Mouse (Mus musculus) adrenal gland, postnatal 10 days (tissue): ENCODE results near the gene Zfp433. TPM values are rescaled to one million over a fixed set of nuclear protein-coding genes. Genes with fewer than 3 reads are reported as not detected.
"Not testable (repeated sequence)": the region's sequence is repeated elsewhere in the genome, so short reads cannot be mapped to it uniquely, and the experiment has no call there.

Experiments used
- DNase-seq: peaks from one replicate; pipeline ENCODE4 v3.0.0; 2021; ENCODE audit warnings: mixed read lengths
- long read RNA-seq, 2 experiments: library from polyadenylated mRNA; stranded (forward); transcript quantifications; one replicate each; pipeline ENCODE4 v2.0.0; 2021
- total RNA-seq, 2 experiments: library from RNA; stranded (reverse); gene quantifications; 2 replicates each; pipeline ENCODE4 v1.2.3; 2021

Gene Zfp433
- total RNA-seq = 1 to 10 TPM; 5.6 to 8.6 TPM
- long read RNA-seq, experiment 1, partial matches to known transcripts = 0 of 5 reads
- long read RNA-seq, experiment 1, other reads (novel, unspliced or antisense) = 0 of 5 reads
- long read RNA-seq, experiment 2, partial matches to known transcripts = 0 of 1 reads
- long read RNA-seq, experiment 2, other reads (novel, unspliced or antisense) = 0 of 1 reads

DNA sequence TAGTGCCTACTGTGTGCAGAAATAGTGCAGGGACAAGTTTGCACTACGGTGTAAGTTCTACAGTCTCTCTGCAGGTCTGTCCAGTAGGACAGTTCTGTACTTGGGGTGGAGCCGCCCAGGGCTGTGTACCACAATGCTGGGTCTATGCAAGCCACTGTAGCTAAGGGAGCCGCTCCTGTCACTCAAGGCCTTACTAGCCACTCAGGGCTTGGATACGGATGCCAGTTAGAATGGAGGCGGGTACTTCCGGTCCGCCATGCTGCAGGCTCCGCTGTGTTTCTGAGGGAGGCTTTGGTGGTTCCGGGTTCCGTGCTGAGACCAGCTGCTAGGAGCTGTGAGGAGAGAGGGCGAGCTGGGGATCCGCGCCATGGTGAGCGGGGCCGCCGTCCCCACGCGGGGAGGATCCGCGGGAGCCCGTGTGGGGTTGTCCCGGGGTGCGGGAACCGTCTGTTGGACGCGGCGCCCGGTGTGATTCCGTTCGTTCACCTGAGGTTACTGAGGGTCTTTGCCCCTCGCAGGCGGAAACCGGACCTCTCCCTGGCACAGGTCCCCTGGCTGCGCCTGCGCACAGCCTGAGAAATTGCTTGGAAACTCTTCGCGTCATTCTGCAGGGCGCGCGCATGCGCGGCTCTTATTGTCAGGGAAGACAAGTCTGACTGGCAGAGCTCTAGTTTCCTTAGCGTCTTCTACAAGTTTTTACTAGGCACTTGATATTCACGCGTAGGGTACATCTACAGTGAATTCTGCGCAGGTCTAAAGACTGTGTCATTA is at the start of gene Zfp433:
TSS of gene Zfp433 (plus strand) at position 295 of the 771 bp plus-strand sequence.
- DNase-seq = not testable (repeated sequence)

DNA sequence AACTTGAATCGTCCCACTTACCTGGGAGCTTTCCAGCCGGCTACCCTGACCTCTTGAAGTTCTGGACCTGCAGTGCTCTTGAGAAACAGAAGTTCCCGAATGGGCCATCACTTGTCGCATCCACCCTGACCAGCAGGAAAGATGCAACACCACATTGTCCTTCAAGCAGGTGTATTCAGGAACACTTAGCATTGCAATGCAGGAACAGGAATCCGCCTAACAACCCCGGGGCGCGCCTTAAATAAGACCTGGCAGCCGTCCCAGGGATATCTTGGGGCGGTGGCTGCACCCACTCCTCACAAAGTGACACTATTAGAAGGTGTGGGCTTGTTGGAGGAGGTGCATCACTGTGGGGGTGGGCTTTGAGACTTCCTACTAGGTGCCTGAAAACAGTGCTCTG is 49.4 kb upstream of the Zfp433 start:
- peak; percentile 0 for DNase-seq

DNA sequence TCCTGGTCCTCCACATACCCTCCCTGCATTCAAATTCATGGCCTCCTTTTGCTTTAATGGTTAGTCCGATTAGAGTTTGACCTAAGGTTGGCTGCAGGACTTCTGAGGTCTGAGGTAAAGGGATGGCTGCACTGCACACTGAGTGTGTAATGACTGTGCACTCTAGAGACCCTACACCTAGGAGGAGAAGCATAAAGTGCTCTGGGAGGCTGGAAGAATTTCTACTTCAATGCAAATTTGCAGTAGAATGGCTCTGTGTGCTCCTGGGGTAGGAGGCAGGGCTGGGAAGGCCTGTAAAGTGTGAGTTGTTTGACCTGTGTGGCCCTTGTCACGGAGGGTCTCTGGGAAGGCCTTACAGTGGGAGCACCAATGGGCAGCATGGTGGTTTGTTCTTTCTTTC is 48.5 kb upstream of the Zfp433 start:
- DNase-seq = no peak

DNA sequence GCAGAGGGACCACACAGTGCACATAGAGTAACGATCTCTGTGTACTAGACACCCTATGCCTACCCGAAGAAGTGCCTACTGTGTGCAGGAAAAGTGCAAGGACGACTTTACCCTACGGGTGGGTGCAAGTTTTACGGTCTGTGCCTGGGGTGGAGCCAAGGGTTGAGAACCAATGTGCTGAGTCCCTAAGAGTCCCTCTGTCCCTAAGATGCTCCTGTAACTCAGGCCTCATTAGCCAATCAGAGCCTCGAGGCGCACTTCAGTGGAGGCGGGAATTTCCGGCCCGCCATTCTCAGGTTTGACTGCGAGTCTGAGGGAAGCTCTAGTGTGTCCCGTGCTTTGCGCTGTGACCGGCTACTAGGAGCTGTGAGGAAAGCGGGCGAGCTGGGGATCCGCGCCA is 17.5 kb upstream of the Zfp433 start:
- not testable (repeated sequence) for DNase-seq

DNA sequence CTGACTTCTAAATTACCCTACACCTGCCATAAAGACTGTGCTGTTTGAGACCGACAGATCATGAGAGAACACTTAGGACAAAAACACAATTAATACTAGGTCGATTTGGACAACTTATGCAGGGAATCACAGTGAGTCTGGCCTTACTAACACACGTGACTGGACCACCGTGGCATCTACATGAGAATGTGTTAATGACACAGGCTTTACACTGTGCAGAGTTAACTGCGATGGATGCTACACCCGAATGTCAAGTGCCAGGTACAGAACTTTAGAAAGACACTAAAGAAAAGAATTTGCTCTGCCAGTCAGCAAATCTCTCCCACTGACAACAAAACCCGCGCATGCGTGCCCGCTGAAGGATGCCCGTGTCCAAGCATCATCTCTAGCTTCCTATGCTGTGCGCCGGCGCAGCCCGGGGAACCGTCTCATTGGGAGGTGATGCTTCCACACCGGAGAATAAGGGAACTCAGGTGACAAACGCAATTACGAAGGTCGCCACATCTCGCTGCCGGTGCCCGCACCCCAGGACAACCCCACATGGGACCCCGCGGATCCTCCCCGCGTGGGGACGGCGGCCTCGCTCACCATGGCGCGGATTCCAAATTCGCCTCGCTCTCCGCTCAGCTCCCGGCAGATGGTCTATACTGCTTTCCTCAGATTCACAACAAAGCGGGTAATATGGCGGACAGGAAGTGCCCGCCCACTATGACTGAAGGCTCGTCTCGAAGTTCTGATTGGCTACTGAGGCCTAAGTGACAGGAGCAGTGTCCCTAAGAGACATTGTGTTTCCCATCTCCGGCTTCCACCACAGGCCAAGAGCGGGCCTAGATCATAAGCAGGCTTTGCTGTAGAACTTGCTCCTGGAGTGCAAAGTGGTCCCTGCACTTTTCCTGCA is 66.1 kb downstream of the Zfp433 start, which contains the start of gene Gm3055:
TSS of gene Gm3055 (minus strand) at position 656 of the 898 bp plus-strand sequence.
- DNase-seq = not testable (repeated sequence)

DNA sequence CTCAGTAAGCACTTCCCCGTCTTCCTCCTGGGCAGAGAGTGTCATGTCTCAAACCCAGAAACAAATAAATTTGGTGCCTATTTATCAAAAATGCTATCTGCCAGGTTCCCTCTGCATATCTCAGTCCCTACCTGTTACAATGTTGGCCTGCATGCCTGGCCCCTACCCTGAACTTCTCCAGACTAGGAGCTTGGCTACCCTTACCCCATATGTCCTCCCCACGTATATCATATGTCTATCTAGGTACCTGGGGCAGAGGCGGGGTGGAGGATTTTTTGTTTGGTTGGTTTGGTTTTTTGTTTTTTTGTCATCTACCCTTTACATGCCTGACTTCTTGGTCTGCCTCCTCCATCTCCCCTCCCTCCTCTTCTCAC is 66.8 kb downstream of the Zfp433 start:
- not testable (repeated sequence) for DNase-seq

Other genes starting within 250 kb of the Zfp433 start
- gene Nfic, start 249.2 kb upstream of the Zfp433 start, total RNA-seq = 100 to 1,000 TPM in 1 of 2 experiments, 10 to 100 TPM in 1; 99.9 to 129 TPM
- 1 to 10 TPM in 1 of 2 experiments, under 1 TPM in 1; 0.84 to 2.2 TPM for gene Celf5, start 222.1 kb upstream of the Zfp433 start, total RNA-seq
- gene Ncln, start 208.4 kb upstream of the Zfp433 start, total RNA-seq = 10 to 100 TPM; 90.9 to 93.8 TPM
- 1 to 10 TPM; 2.9 TPM for gene S1pr4, start 204.7 kb upstream of the Zfp433 start, total RNA-seq
- 1 to 10 TPM in 1 of 2 experiments, under 1 TPM in 1; 0.66 to 1.1 TPM for gene Gna15, start 180.6 kb upstream of the Zfp433 start, total RNA-seq
- gene Gna11, start 159.6 kb upstream of the Zfp433 start, total RNA-seq = 10 to 100 TPM; 63.8 to 72.7 TPM
- 100 to 1,000 TPM; 541 to 611 TPM for gene Aes, start 145.3 kb upstream of the Zfp433 start, total RNA-seq
- 10 to 100 TPM; 10.9 to 18.1 TPM for gene Tle2, start 130.3 kb upstream of the Zfp433 start, total RNA-seq
- 10 to 100 TPM in 1 of 2 experiments, 1 to 10 TPM in 1; 8.7 to 10.8 TPM for gene Tle6, start 103.8 kb upstream of the Zfp433 start, total RNA-seq
- gene BC025920, start 98.6 kb upstream of the Zfp433 start, total RNA-seq = 1 to 10 TPM; 1.1 to 1.8 TPM
- 10 to 100 TPM; 17.3 to 24.7 TPM for gene Sirt6, start 77.0 kb upstream of the Zfp433 start, total RNA-seq
- 10 to 100 TPM; 15.2 to 26.7 TPM for gene Ankrd24, start 76.3 kb upstream of the Zfp433 start, total RNA-seq
- 1 to 10 TPM; 2.8 to 3.2 TPM for gene Gm10778, start 55.8 kb upstream of the Zfp433 start, total RNA-seq
- gene Gm3055, start 66.3 kb downstream of the Zfp433 start, total RNA-seq = 1 to 10 TPM; 2.1 to 3.4 TPM
- 1 to 10 TPM; 1.7 to 3.2 TPM for gene Gm4767, start 107.4 kb downstream of the Zfp433 start, total RNA-seq
- gene Gm32687, start 159.1 kb downstream of the Zfp433 start, total RNA-seq = 1 to 10 TPM; 1.7 to 2.9 TPM
- gene Zfp781, start 225.7 kb downstream of the Zfp433 start, total RNA-seq = 1 to 10 TPM; 1.1 to 2.1 TPM